Mouse (Mus musculus) heart, postnatal 0 days (tissue): ENCODE data around the gene Tmem206. TPM values are rescaled to one million over a fixed set of nuclear protein-coding genes. Genes with fewer than 3 reads are reported as not detected.
A peak's percentile ranks its signal among the peaks of the same experiment; 100 is the strongest.

Source experiments
- ATAC-seq: fragments of 200-750 bp; cut with Nextera tagmentation; 2 replicates; pipeline ENCODE4 v1.8.0; 2017; ENCODE audit warnings: low read depth, moderate number of reproducible peaks, moderate library complexity; ENCODE audit not compliant: insufficient read depth
- DNase-seq: peaks from one replicate; pipeline ENCODE4 v3.0.0-alpha.2; 2016; ENCODE audit warnings: low spot score
- H3K27ac ChIP-seq: fragments of 300-500 bp; sonication (generic); 2 replicates; pipeline ENCODE4 v1.5.1; 2014; ENCODE audit warnings: low read depth, mild to moderate bottlenecking
- H3K27me3 ChIP-seq: fragments of 300-500 bp; sonication (generic); 2 replicates; pipeline ENCODE4 v1.6.1; 2014; ENCODE audit warnings: low read length, mixed read lengths; ENCODE audit not compliant: control insufficient read depth, insufficient read depth
- H3K36me3 ChIP-seq: fragments of 300-500 bp; sonication (generic); replicated peaks from 2 replicates; pipeline ENCODE4 v1.6.1; 2014; ENCODE audit warnings: low read length, mixed read lengths; ENCODE audit not compliant: control insufficient read depth, insufficient read depth
- H3K4me1 ChIP-seq: fragments of 300-500 bp; sonication (generic); 2 replicates; pipeline ENCODE4 v1.6.1; 2014; ENCODE audit warnings: antibody characterized with exemption; ENCODE audit not compliant: control insufficient read depth, insufficient read depth
- H3K4me2 ChIP-seq: fragments of 300-500 bp; sonication (generic); 2 replicates; pipeline ENCODE4 v1.6.1; 2014; ENCODE audit warnings: low read depth, mild to moderate bottlenecking, low read length, moderate library complexity
- H3K4me3 ChIP-seq: fragments of 300-500 bp; sonication (generic); 2 replicates; pipeline ENCODE4 v1.5.1; 2014; ENCODE audit warnings: low read depth, low read length
- H3K9ac ChIP-seq: fragments of 300-500 bp; sonication (generic); replicated peaks from 2 replicates; pipeline ENCODE4 v1.6.1; 2014; ENCODE audit warnings: low read depth, low read length, mixed read lengths
- H3K9me3 ChIP-seq: fragments of 300-500 bp; sonication (generic); replicated peaks from 2 replicates; pipeline ENCODE4 v1.6.1; 2016; ENCODE audit warnings: low read length; ENCODE audit not compliant: control insufficient read depth
- CTCF ChIP-seq: IDR thresholded peaks from 2 replicates; pipeline ENCODE4 v1.5.1; 2016; ENCODE audit warnings: antibody characterized with exemption, control low read depth, low read depth
- EP300 ChIP-seq: IDR thresholded peaks from 2 replicates; pipeline ENCODE4 v1.6.1; 2016; ENCODE audit warnings: antibody characterized with exemption, low read depth
- WGBS: fragments of 180-500 bp; shearing (Covaris S2); extraction: QIAGEN DNeasy Blood & Tissue Kit; methylation state at CpG from one replicate; pipeline ENCODE4 v1.1.7; 2014; 5-methylcytosine and 5-hydroxymethylcytosine counted together
- polyA plus RNA-seq: library from polyadenylated mRNA; unstranded; fragments of >200 nt; fragmentation: Nextera tagmentation; extraction: Ambion mirVana; gene quantifications from 2 replicates; pipeline ENCODE4 v1.2.1, GENCODE M21; 2015
- total RNA-seq: library from RNA; depleted of rRNA; stranded (reverse); fragments of >200 nt; gene quantifications from 2 replicates; pipeline ENCODE4 v1.2.3, GENCODE M21; 2014; ENCODE audit warnings: low replicate concordance

Gene Tmem206
- total and polyA plus RNA-seq, 2 experiments from 2014 or later = 5.3 to 10.9 TPM

GRCm38 (mm10) chr1:191316818-191317217 is 8.9 kb upstream of the Tmem206 start:
- Histone ChIP-seq H3K27ac (no peak overlapping the region), H3K27me3 (no peaks in the 10 kb centered on the region)
- WGBS = 86% methylated on average over 8 of the region's 8 CpGs

GRCm38 (mm10) chr1:191317591-191318196 is 8.0 kb upstream of the Tmem206 start, which contains the start of gene Nenf:
TSS of gene Nenf (minus strand) at chr1:191318194.
- Histone ChIP-seq H3K9ac (peak within 1 kb of the TSS; percentile 94), H3K27ac (peak within 1 kb of the TSS; percentile 89), H3K4me1 (peaks cover 10% of the 10 kb centered on the region), H3K27me3 (no peaks in the 10 kb centered on the region), H3K36me3 (no peaks in the 10 kb centered on the region), H3K9me3 (no peaks in the 10 kb centered on the region), H3K4me3 (peak within 1 kb of the TSS; percentile 89), H3K4me2 (peak within 1 kb of the TSS; percentile 92)
- DNase-seq (peak; percentile 64), ATAC-seq (peak; percentile 86)
- under 1% methylated on average over 52 of the region's 54 CpGs for WGBS
- TF ChIP-seq EP300 (no peak), CTCF (peak; percentile 32; the same call in 1 of the 2 replicates)

More at GRCm38 (mm10) chr1:191316818-191317217, 8.9 kb upstream of the Tmem206 start:
- peak overlapping the region; percentile 89; the same call in 1 of the 2 replicates for H3K4me3 ChIP-seq
- DNase-seq = no peak
- H3K9ac ChIP-seq = peak overlapping the region; percentile 94; the same call in 1 of the 2 replicates
- TF ChIP-seq CTCF = no peak
- H3K36me3 ChIP-seq = no peaks in the 10 kb centered on the region
- peak overlapping the region; percentile 92 for H3K4me2 ChIP-seq
- ATAC-seq = no peak
- H3K4me1 ChIP-seq = peaks cover 10% of the 10 kb centered on the region
- no peaks in the 10 kb centered on the region for H3K9me3 ChIP-seq

GRCm38 (mm10) chr1:191318686-191319085 is 7.0 kb upstream of the Tmem206 start:
- DNase-seq (no peak), ATAC-seq (no peak)
- Histone ChIP-seq H3K9me3 (no peaks in the 10 kb centered on the region), H3K4me3 (no peak overlapping the region), H3K27ac (peak overlapping the region; percentile 30), H3K36me3 (no peaks in the 10 kb centered on the region), H3K4me1 (peaks cover 5% of the 10 kb centered on the region; the same call in 1 of the 2 replicates), H3K27me3 (no peaks in the 10 kb centered on the region), H3K4me2 (no peak overlapping the region), H3K9ac (no peak overlapping the region)
- TF ChIP-seq EP300 (no peak), CTCF (no peak)
- 16% methylated on average over 5 of the region's 5 CpGs for WGBS

- Histone ChIP-seq H3K4me1 (0 out of 2 replicates have a peak, but pooled peaks cover 10% of the 10 kb centered on the region), H3K4me2 (no peak overlapping the region), H3K27me3 (no peaks in the 10 kb centered on the region), H3K4me3 (no peak overlapping the region), H3K9me3 (no peaks in the 10 kb centered on the region), H3K36me3 (no peaks in the 10 kb centered on the region), H3K27ac (no peak overlapping the region), H3K9ac (no peak overlapping the region)
- no peak for DNase-seq
- no peak for TF ChIP-seq EP300
- TF ChIP-seq CTCF = no peak
- WGBS = 87% methylated on average over 3 of the region's 3 CpGs
- ATAC-seq = no peak
Observed at GRCm38 (mm10) chr1:191323381-191323780, 2.3 kb upstream of the Tmem206 start.

- H3K4me2 ChIP-seq = peak overlapping the region; percentile 97; the same call in 1 of the 2 replicates
- ATAC-seq = no peak
- DNase-seq = no peak
- no peak for TF ChIP-seq CTCF
- no peak for TF ChIP-seq EP300
- H3K4me3 ChIP-seq = no peak overlapping the region
- H3K27me3 ChIP-seq = no peaks in the 10 kb centered on the region
- WGBS = 73% methylated on average over 7 of the region's 7 CpGs
- H3K9me3 ChIP-seq = no peaks in the 10 kb centered on the region
- no peaks in the 10 kb centered on the region for H3K36me3 ChIP-seq
- no peak overlapping the region for H3K9ac ChIP-seq
- H3K4me1 ChIP-seq = 0 out of 2 replicates have a peak, but pooled peaks cover 10% of the 10 kb centered on the region
- H3K27ac ChIP-seq = no peak overlapping the region
Observed at GRCm38 (mm10) chr1:191324733-191325590, 750 bp upstream of the Tmem206 start.
